Mouse (Mus musculus) cortical plate, adult 2 months (tissue): ENCODE results near the gene Lmntd1.

Experiments
- CTCF ChIP-seq: fragments of 200-500 bp; IDR thresholded peaks from 2 replicates; pipeline ENCODE4 v1.5.1; 2011; ENCODE audit warnings: mild to moderate bottlenecking, control low read depth, low read length; ENCODE audit not compliant: insufficient read depth; ENCODE audit errors: extremely low read depth
- POLR2A ChIP-seq: fragments of 200-500 bp; IDR thresholded peaks from 2 replicates; pipeline ENCODE4 v1.6.1; 2011; ENCODE audit warnings: mild to moderate bottlenecking, low read length, control low read depth; ENCODE audit not compliant: insufficient read depth; ENCODE audit errors: extremely low read depth

GRCm38 (mm10) chr6:145426501-145426900, 187.6 kb downstream of the Lmntd1 start:
- TF ChIP-seq POLR2A (no peak), CTCF (no peak)
